Mouse (Mus musculus): ENCODE results near the gene Lgsn.

DNA sequence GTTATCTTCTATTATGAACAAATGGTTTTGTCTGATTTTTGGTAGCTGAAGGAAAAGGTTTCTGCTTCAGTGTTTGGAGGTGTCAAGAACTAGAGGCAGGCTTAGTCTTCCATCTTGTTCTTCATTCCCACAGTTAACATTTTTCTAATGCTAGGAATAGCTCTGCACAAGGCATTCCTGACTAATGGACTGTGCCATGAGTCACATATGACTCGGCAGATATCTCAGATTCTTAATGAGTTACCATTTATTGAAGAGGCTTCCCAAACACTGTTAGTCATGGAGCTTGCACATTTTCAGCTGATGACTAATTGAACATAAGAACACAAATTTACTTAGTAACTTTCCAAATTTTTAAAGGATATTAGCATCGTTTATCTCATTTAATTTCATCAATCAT is 19.3 kb upstream of the Lgsn start:
- TF ChIP-seq CTCF (IDR thresholded peaks at IDR 0.05; ENCODE audit: extremely low read depth, insufficient read depth, low read length) = no peak
- no peak for TF ChIP-seq POLR2A (IDR thresholded peaks at IDR 0.05; ENCODE audit: extremely low read depth, insufficient read depth, low read length)

Measured in cortical plate, adult 2 months (tissue).